Mouse (Mus musculus) B cell, adult 2 months (primary cell): ENCODE measurements around the gene Krt6a.
"Not testable (repeated sequence)": the region's sequence is repeated elsewhere in the genome, so short reads cannot be mapped to it uniquely, and the experiment has no call there.

Experiments used
- DNase-seq, 2 experiments: peaks; one replicate each; pipeline ENCODE4 v3.0.0; 2022

Gene Krt6a

DNA sequence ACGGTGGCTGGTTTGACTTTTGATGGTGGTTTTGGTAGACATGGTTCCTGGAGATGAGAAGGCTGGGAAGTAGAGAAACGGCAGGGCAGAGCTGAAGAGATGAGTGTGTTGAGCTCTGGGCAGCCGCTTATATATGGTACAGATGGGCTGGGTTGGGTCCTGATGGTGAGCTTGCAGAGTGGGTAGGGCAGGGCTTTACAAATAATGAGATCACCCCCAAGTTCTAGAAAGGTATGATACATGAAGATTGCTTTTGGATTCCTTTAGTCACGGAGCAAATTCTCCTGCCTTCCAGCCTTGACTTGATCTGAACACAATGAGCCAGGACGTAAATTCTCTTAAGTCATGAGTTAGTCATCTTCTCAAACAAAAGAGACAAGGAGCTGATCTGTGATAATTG lies at the start of gene Krt6a:
Krt6a (minus strand) TSS at position 101 of the 400 bp plus-strand sequence.
- no peak for DNase-seq

DNA sequence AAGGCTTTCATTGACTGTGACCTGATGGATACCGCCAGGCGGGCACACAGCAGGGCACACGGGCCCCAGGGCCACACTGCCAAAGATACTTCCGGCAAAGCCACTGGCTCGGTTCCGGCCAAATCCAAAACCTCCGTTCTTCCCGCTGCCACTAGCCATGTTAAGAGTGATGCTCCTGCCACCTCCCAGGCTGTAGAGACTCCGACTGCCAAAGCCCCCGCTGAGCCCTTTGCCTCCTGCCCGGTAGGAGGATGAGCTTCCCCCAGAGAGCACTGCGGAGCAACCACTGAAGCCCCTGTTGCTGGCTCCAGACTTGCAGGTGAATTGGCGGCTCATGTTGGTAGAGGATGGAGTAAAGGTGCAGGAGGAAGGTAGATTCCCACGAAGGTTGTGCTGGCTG lies 48.6 kb upstream of the Krt6a start, which contains the start of gene Krt71:
Krt71 (minus strand) TSS at position 399 of the 400 bp plus-strand sequence.
- DNase-seq = no peak

DNA sequence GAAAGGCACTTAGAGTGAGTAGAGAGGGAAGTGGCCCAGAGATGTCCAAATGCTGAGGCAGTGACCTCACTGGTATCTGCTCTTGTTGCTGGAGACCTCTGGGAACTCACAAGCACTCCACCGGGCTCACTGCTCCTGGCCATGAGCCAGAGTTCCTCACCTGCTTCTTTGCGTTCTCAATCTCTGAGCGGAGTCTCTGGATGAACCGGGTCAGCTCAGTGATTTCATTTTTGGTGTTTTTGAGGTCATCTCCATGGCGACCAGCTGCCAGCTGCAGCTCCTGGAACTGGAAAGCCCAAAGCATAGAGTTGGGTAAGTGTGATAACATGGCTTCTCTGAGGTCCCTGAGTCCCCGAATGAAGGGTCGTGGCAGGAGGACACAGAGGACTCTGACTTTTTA lies 43.7 kb upstream of the Krt6a start:
- DNase-seq = no peak

GRCm38 (mm10) chr15:101730653-101731052 lies 36.5 kb upstream of the Krt6a start:
- no peak for DNase-seq

DNA sequence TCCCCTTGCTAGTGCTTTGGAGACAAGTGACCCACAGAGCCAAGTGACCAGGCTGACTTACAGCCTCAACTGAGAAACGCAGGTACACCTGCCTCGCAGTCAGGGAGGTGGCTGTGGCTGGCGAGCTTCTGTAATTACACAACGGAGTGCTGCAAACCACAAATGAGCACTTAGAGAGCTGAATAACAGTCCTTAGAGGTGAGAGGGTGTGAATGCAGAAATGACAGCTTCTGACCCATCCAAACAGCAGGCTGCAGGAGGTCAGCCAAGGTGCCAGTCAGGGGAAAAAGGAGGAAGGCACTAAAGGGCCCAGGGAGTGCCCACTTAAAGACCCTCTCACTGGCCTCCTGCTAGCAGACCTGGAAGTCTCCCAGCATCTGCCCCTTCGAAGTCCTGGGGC lies 30.6 kb upstream of the Krt6a start:
- no peak for DNase-seq

DNA sequence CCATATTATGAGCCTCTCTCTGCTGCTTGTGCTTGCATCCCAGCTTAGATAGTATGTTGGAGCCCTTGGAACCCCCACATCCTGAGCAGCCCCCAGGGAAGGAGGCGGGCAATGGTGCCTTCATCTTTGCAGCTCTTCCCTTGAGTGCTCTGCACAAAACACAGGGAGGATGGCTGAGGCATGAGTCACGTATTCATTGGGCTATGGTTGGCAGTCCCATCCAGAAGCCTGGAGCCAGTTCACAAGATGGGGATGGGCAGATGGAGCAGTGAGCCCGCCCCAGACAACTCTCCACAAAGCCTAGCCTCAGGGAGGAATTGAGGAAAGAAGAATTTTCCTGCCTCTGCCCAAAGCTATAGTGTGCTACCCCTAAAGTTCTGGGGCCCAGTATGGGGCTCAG lies 21.7 kb upstream of the Krt6a start:
- DNase-seq = no peak

GRCm38 (mm10) chr15:101714356-101714755 lies 20.2 kb upstream of the Krt6a start:
- DNase-seq = no peak

DNA sequence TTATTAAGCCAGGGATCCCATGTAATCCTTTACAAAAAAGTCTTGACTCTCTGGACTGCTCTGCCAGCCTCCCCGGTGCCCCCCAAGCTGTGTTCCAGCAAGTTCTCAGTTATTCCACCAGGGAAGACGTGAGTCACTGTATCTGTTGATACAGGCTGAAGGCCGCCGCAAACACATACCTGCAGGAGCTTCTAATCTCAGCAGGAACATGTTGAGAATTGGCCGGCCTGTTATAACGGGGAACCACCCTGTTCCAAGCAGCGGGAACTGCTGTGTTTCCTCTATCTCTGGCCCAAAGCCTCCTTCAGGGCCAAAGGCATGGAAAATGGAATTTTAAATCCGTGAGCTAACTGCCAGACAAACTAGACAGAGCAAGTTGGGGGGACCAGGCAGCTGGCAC lies 19.6 kb upstream of the Krt6a start:
- no peak for DNase-seq

DNA sequence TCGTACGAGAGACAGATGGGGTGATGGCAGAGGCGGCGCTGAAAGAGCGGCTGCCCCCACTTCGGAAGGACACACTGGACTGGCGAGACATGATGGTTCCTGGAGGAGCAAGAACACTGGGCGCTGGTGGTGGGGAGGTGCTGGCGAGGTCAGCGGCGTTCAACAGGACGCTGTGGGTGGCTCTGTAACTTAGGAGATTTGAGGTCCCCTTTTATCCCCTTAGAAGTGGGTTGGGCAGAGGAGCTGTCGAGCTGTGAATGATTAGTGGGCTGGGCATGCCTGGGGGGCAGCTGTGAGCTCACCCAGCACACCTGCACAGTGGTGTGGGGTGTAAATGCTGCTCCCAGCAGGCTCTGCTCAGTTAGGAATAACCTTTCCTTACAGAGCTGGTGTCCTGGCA lies 18.6 kb upstream of the Krt6a start, which contains the start of gene Krt5:
Krt5 (minus strand) TSS at position 179 of the 400 bp plus-strand sequence.
- DNase-seq = no peak

GRCm38 (mm10) chr15:101708683-101709082 lies 14.6 kb upstream of the Krt6a start:
- no peak for DNase-seq

DNA sequence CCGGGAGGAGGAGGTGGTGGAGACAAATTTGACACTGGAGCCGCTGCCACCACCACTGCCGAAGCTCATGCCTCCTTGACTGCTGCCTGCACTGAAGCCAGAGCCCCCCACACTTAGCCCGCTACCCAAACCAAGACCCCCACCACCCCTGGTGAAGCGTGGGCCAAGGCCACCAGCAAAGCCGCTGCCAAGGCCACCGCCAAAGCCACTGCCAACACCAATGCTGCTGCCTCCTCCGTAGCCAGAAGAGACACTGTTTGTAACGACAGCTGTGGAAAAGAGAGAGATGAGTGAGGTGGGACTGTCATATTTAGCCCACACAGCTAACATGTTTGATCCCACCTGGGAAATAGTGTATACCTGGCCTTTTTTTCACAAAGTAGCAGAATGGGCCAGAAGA lies 13.3 kb upstream of the Krt6a start:
- DNase-seq = no peak

DNA sequence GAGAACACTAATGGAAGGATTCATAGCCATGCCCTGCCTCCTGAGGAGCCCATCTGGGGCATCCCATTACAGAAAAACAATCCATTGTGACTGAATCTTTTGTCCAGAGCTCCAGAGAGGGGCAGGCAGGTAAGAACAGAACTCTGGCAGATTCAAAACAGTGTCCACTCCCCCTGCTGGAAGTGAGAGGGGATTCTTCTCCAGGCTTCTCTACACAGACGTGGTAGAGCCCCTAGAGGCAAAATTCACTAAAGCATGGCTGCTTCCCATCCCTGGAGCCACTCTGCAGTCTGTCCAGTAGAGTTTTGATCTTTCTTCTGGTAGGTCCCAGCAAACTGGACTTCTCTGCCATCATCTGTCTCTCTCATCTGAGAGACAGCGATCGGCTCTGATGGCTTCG lies 10.0 kb upstream of the Krt6a start:
- no peak for DNase-seq

GRCm38 (mm10) chr15:101702380-101702779 lies 8.3 kb upstream of the Krt6a start:
- no peak for DNase-seq

DNA sequence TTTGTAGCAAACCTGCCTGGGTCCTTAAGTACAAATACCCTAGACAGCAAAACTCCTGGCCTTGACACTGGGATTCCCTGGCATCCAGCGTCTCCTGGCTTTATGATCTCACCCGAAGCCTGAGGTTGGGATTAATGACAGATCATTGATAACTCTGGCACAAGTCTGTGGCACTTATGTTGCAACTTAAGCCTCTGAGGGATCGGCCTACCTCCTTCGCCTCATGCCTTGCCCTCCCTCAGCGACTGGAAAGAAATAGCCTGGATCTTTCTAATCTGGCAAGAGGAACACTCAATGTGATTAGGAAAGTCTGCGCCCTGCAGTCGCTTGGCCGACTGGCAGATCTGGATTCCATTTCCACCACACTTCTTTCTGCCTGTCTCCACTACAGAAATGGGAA lies 5.8 kb upstream of the Krt6a start:
- DNase-seq = no peak

- no peak for DNase-seq
Observed at GRCm38 (mm10) chr15:101699192-101699591, 5.1 kb upstream of the Krt6a start.

DNA sequence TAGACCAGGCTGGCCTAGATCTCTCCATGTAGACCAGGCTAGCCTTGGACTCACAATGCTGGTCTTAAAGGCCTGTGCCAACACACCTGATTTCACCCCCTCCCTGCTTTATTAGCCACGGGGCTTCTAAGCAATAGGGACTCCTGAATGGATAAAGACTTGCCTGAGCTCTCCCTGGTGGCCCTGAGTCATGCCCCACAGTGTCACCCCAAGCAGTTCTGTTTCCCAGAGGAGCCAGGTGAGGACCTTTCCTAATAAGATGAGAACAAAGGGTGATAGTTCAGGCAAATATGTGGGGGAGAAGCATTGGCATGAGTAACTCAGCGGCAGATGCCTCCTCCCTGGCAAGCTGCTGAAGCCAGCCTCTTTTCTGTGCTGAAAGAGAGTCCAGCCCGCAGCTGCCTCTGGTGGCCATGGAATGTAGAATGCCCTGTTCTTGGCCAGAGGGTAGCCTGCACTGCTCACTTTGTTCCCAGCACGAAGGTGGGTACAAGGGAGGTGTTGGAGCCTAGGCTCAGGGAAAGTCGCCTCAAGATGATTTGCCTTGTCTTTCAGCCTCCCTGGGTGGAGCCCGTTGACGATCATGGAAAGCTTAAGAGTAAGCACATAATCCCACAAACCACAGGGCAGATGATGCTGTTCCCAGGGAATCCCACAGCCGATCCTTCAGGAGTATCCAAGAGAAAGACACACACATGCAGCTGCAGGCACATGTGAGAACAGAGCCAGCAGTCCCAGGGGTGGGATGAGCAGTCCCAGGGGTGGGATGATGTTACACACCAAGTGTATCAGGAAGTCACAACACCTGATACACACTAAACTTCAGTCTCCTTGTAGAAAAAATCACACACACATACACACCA lies 3.5 kb upstream of the Krt6a start:
- no peak for DNase-seq

- not testable (repeated sequence) for DNase-seq
Observed at GRCm38 (mm10) chr15:101690460-101690859, 3.6 kb downstream of the Krt6a start.

- DNase-seq = no peak
Observed at GRCm38 (mm10) chr15:101688161-101688560, 5.9 kb downstream of the Krt6a start.

DNA sequence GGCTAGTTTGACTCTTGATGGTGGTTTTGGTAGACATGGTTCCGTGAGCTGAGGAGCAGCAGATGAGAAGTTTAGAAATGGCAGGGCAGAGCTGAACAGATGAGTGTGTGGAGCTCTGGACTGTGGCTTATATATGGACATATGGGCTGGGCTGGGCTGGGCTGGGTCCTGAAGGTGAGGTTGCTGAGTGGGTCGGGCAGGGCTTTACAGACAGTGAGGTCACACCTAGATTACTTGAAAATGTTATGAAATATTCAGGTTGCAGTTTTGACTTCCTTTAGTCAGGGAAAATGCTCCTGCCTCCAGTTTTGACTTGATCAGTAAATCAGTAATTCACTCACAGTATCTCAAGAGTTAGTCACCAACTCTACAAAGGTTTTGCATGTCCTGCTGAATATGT lies 13.9 kb downstream of the Krt6a start, which contains the start of gene Krt6b:
Krt6b (minus strand) TSS at position 101 of the 400 bp plus-strand sequence.
- no peak for DNase-seq

DNA sequence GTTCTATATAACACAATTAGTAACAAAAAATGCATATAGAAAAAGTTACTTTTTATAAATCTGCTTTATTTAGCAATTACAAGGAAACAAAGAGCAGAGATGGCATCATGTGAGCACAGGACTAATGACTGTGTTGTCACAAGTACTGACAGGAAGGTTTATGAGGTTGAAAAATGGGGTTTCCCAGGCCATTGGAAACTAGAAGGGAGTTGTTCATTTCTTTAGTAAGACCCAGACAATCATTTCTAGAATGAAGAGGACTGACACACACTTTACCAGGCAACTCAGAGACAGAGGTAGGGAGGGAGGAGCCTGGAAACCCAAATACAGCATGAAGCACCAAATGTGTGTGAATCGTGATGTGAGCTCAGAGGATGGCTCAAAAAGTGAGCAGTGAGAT lies 18.1 kb downstream of the Krt6a start:
- no peak for DNase-seq

- DNase-seq = no peak
Observed at GRCm38 (mm10) chr15:101652736-101653265, 41.3 kb downstream of the Krt6a start.

DNA sequence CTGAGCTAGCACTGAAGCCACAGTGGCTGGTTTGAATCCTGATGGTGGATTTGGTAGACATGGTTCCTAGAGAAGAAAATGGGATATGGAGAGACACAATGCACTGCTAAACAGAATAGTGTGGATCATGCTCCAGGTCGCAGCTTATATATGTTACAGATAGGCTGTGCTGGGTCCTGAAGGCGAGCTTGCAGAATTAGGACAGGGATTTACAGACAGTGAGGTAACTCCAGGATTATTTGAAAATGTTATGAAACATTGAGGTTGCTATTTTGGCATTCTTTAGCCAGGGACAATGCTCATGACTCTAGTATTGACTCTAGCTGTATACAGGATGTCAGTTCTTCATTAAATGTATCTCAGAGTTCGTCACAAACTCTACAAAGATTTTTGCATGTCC lies 46.8 kb downstream of the Krt6a start, which contains the start of gene Gm5478:
Gm5478 (minus strand) TSS at position 101 of the 400 bp plus-strand sequence.
- no peak for DNase-seq
